Mouse (Mus musculus) midbrain, embryonic 16.5 days (tissue): ENCODE data around the gene Camk2d. TPM values are rescaled to one million over a fixed set of nuclear protein-coding genes. Genes with fewer than 3 reads are reported as not detected.
A peak's percentile ranks its signal among the peaks of the same experiment; 100 is the strongest.

Source experiments
- ATAC-seq: fragments of 200-750 bp; cut with Nextera tagmentation; 2 replicates; pipeline ENCODE4 v1.8.0; 2017; ENCODE audit warnings: moderate TSS enrichment
- H3K27ac ChIP-seq: fragments of 300-500 bp; sonication (generic); 2 replicates; pipeline ENCODE4 v1.5.1; 2014; ENCODE audit warnings: mild to moderate bottlenecking, low read length, mixed read lengths
- H3K27me3 ChIP-seq: fragments of 300-500 bp; sonication (generic); 2 replicates; pipeline ENCODE4 v1.6.1; 2014; ENCODE audit warnings: low read depth, low read length, mixed read lengths; ENCODE audit not compliant: control insufficient read depth, insufficient read depth
- H3K36me3 ChIP-seq: fragments of 300-500 bp; sonication (generic); 2 replicates; pipeline ENCODE4 v1.6.1; 2014; ENCODE audit warnings: mild to moderate bottlenecking, low read length, moderate library complexity, mixed read lengths; ENCODE audit not compliant: control insufficient read depth, insufficient read depth
- H3K4me1 ChIP-seq: fragments of 300-500 bp; sonication (generic); 2 replicates; pipeline ENCODE4 v1.6.1; 2014; ENCODE audit warnings: mild to moderate bottlenecking, low read length, mixed read lengths; ENCODE audit not compliant: control insufficient read depth, insufficient read depth
- H3K4me2 ChIP-seq: fragments of 300-500 bp; sonication (generic); 2 replicates; pipeline ENCODE4 v1.6.1; 2014; ENCODE audit warnings: mild to moderate bottlenecking, low read length, mixed read lengths
- H3K4me3 ChIP-seq: fragments of 300-500 bp; sonication (generic); 2 replicates; pipeline ENCODE4 v1.5.1; 2014; ENCODE audit warnings: low read depth, mild to moderate bottlenecking, low read length, moderate library complexity, mixed read lengths
- H3K9ac ChIP-seq: fragments of 300-500 bp; sonication (generic); 2 replicates; pipeline ENCODE4 v1.6.1; 2014; ENCODE audit warnings: low read depth, low read length, mixed read lengths
- H3K9me3 ChIP-seq: fragments of 300-500 bp; sonication (generic); replicated peaks from 2 replicates; pipeline ENCODE4 v1.6.1; 2014; ENCODE audit warnings: mild to moderate bottlenecking, low read length, mixed read lengths; ENCODE audit not compliant: control insufficient read depth, poor library complexity, severe bottlenecking
- WGBS: fragments of 180-500 bp; shearing (Covaris S2); extraction: QIAGEN DNeasy Blood & Tissue Kit; methylation state at CpG from one replicate; pipeline ENCODE4 v1.1.7; 2014; 5-methylcytosine and 5-hydroxymethylcytosine counted together
- polyA plus RNA-seq: library from polyadenylated mRNA; unstranded; fragments of >200 nt; fragmentation: Nextera tagmentation; extraction: Ambion mirVana; gene quantifications from 2 replicates; pipeline ENCODE4 v1.2.1, GENCODE M21; 2015

The Camk2d gene
- polyA plus RNA-seq, 1 experiment from 2014 or later = 74.7 TPM

GRCm38 (mm10) chr3:126695456-126696293 lies 99.6 kb downstream of the Camk2d start:
- H3K4me1 ChIP-seq = peaks cover 6% of the 10 kb centered on the region
- WGBS = 14% methylated on average over 12 of the region's 12 CpGs
- peak overlapping the region; percentile 27 for H3K9ac ChIP-seq
- H3K9me3 ChIP-seq = no peaks in the 10 kb centered on the region
- H3K27me3 ChIP-seq = no peaks in the 10 kb centered on the region
- peak overlapping the region; percentile 47; the same call in 1 of the 2 replicates for H3K27ac ChIP-seq
- peak overlapping the region; percentile 25; the same call in 1 of the 2 replicates for H3K4me2 ChIP-seq
- H3K36me3 ChIP-seq = no peaks in the 10 kb centered on the region
- H3K4me3 ChIP-seq = no peak overlapping the region
- ATAC-seq = peak; percentile 92

DNA sequence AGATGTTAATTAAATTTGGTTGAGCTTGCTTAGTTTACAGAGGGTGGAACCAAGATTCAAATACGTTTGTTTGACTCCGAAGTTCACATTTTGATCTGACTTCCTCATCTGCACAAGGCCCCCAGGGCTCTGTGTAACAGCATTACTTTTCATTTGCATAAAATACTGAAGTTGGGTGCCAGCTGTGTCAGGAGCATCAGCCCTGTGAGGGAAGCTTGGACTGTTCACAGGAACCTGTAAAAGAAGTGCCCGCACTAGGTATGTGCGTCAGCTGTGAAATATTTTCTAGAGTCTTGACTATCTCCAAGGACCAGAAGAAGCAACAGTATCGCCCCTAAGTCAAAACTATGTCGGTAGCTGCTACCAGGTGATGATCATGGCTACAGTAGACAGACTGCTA lies 100.5 kb downstream of the Camk2d start:
- H3K4me3 ChIP-seq = no peak overlapping the region
- H3K36me3 ChIP-seq = no peaks in the 10 kb centered on the region
- no peak overlapping the region for H3K27ac ChIP-seq
- no peak for ATAC-seq
- no peaks in the 10 kb centered on the region for H3K27me3 ChIP-seq
- WGBS = 84% methylated on average over 6 of the region's 6 CpGs
- H3K9ac ChIP-seq = no peak overlapping the region
- H3K9me3 ChIP-seq = no peaks in the 10 kb centered on the region
- H3K4me1 ChIP-seq = peaks cover 6% of the 10 kb centered on the region
- H3K4me2 ChIP-seq = no peak overlapping the region

GRCm38 (mm10) chr3:126699740-126700139 lies 103.6 kb downstream of the Camk2d start:
- 79% methylated on average over 3 of the region's 3 CpGs for WGBS
- no peaks in the 10 kb centered on the region for H3K36me3 ChIP-seq

DNA sequence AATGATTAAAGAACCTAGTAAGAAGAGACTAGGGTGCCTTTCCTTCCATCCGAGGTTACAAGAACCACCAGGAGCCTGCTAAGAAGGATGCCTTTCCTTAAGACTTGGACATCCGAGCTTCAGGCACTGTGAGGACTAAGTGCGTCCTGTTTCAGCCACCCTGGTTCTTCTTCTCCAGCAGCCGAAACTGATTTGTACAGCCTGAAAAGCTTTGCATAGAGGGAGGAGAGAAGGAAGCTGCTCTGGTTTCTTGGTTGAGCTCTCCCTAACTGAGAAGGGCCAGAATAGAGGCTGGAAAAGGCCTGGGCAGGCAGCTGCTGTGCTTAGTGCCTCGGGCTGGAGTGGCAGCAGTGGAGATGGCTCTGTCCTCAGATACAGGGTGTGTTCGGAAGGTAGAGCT lies 105.0 kb downstream of the Camk2d start:
- ATAC-seq = no peak
- H3K27ac ChIP-seq = no peak overlapping the region
- H3K27me3 ChIP-seq = no peaks in the 10 kb centered on the region
- H3K9ac ChIP-seq = no peak overlapping the region
- H3K36me3 ChIP-seq = no peaks in the 10 kb centered on the region
- peaks cover 3% of the 10 kb centered on the region; the same call in 1 of the 2 replicates for H3K4me1 ChIP-seq
- H3K9me3 ChIP-seq = no peaks in the 10 kb centered on the region
- H3K4me3 ChIP-seq = no peak overlapping the region
- 88% methylated on average over 6 of the region's 6 CpGs for WGBS
- no peak overlapping the region for H3K4me2 ChIP-seq

More at GRCm38 (mm10) chr3:126699740-126700139, 103.6 kb downstream of the Camk2d start:
- Histone ChIP-seq H3K4me3 (no peak overlapping the region), H3K4me2 (no peak overlapping the region), H3K27ac (no peak overlapping the region), H3K9me3 (no peaks in the 10 kb centered on the region), H3K9ac (no peak overlapping the region), H3K4me1 (peaks cover 9% of the 10 kb centered on the region), H3K27me3 (no peaks in the 10 kb centered on the region)
- ATAC-seq = no peak

- H3K36me3 ChIP-seq = no peaks in the 10 kb centered on the region
- no peak overlapping the region for H3K9ac ChIP-seq
- ATAC-seq = no peak
- H3K4me2 ChIP-seq = no peak overlapping the region
- 85% methylated on average over 6 of the region's 6 CpGs for WGBS
- H3K4me1 ChIP-seq = peaks cover 3% of the 10 kb centered on the region; the same call in 1 of the 2 replicates
- no peaks in the 10 kb centered on the region for H3K9me3 ChIP-seq
- H3K4me3 ChIP-seq = no peak overlapping the region
- H3K27ac ChIP-seq = no peak overlapping the region
- no peaks in the 10 kb centered on the region for H3K27me3 ChIP-seq
These were observed 105.5 kb downstream of the Camk2d start for GRCm38 (mm10) chr3:126701586-126701985.

GRCm38 (mm10) chr3:126705490-126705889 lies 109.4 kb downstream of the Camk2d start:
- Histone ChIP-seq H3K9me3 (no peaks in the 10 kb centered on the region), H3K4me3 (no peak overlapping the region), H3K36me3 (no peaks in the 10 kb centered on the region), H3K9ac (no peak overlapping the region), H3K4me2 (no peak overlapping the region), H3K27ac (no peak overlapping the region), H3K4me1 (peaks cover 3% of the 10 kb centered on the region; the same call in 1 of the 2 replicates), H3K27me3 (no peaks in the 10 kb centered on the region)
- WGBS = 95% methylated on average over 1 of the region's 1 CpGs
- no peak for ATAC-seq

GRCm38 (mm10) chr3:126714281-126714680 lies 118.2 kb downstream of the Camk2d start:
- WGBS = 93% methylated on average over 1 of the region's 1 CpGs
- Histone ChIP-seq H3K4me2 (no peak overlapping the region), H3K27me3 (no peaks in the 10 kb centered on the region), H3K9me3 (no peaks in the 10 kb centered on the region), H3K36me3 (no peaks in the 10 kb centered on the region), H3K27ac (no peak overlapping the region), H3K9ac (no peak overlapping the region), H3K4me1 (no peaks in the 10 kb centered on the region), H3K4me3 (no peak overlapping the region)
- ATAC-seq = no peak

GRCm38 (mm10) chr3:126723021-126723449 lies 126.9 kb downstream of the Camk2d start:
- ATAC-seq = peak; percentile 61; the same call in 1 of the 2 replicates
- H3K27me3 ChIP-seq = no peaks in the 10 kb centered on the region
- WGBS = 66% methylated on average over 5 of the region's 5 CpGs
- no peak overlapping the region for H3K4me2 ChIP-seq
- H3K4me3 ChIP-seq = no peak overlapping the region
- no peaks in the 10 kb centered on the region for H3K36me3 ChIP-seq
- no peaks in the 10 kb centered on the region for H3K9me3 ChIP-seq
- no peak overlapping the region for H3K9ac ChIP-seq
- H3K27ac ChIP-seq = peak overlapping the region; percentile 31
- H3K4me1 ChIP-seq = peaks cover 2% of the 10 kb centered on the region; the same call in 1 of the 2 replicates

DNA sequence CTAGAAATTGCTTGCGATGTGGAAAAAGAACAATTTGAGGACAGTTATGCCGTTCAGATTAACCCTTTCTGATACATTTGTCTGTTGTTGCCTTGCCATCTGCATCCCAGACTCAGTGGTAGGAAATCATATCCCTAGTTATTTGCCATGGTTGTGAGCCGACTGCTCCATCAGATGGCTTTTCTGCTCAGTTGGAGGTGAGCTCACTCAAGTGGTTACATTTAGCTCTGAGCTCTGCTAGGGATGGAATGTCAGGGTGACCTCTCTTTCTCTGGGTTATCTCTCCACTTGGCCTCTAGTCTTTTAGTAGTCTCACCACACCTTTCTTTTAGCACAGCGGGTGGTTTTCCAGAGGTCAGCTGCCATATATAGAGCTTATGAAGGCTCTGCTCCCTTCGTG lies 127.4 kb downstream of the Camk2d start:
- Histone ChIP-seq H3K27ac (peak overlapping the region; percentile 31), H3K4me1 (peaks cover 2% of the 10 kb centered on the region; the same call in 1 of the 2 replicates), H3K27me3 (no peaks in the 10 kb centered on the region), H3K4me3 (no peak overlapping the region), H3K36me3 (no peaks in the 10 kb centered on the region), H3K4me2 (no peak overlapping the region), H3K9ac (no peak overlapping the region), H3K9me3 (no peaks in the 10 kb centered on the region)
- 60% methylated on average over 5 of the region's 5 CpGs for WGBS
- ATAC-seq = no peak
